Mouse (Mus musculus) hindbrain, embryonic 16.5 days (tissue): ENCODE results near the gene Psmd1. TPM values are rescaled to one million over a fixed set of nuclear protein-coding genes. Genes with fewer than 3 reads are reported as not detected.
A peak's percentile ranks its signal among the peaks of the same experiment; 100 is the strongest.

ENCODE experiments used
- ATAC-seq: fragments of 200-750 bp; cut with Nextera tagmentation; 2 replicates; pipeline ENCODE4 v1.8.0; 2017; ENCODE audit warnings: moderate TSS enrichment, moderate library complexity
- H3K27ac ChIP-seq: fragments of 300-500 bp; sonication (generic); 2 replicates; pipeline ENCODE4 v1.5.1; 2014; ENCODE audit warnings: low read depth, mild to moderate bottlenecking, control low read depth, low read length, moderate library complexity
- H3K27me3 ChIP-seq: fragments of 300-500 bp; sonication (generic); replicated peaks from 2 replicates; pipeline ENCODE4 v1.6.1; 2014; ENCODE audit warnings: low read length; ENCODE audit not compliant: control insufficient read depth, insufficient read depth
- H3K36me3 ChIP-seq: fragments of 300-500 bp; sonication (generic); 2 replicates; pipeline ENCODE4 v1.6.1; 2014; ENCODE audit warnings: mild to moderate bottlenecking, low read length, moderate library complexity, mixed read lengths; ENCODE audit not compliant: control insufficient read depth, insufficient read depth
- H3K4me1 ChIP-seq: fragments of 300-500 bp; sonication (generic); 2 replicates; pipeline ENCODE4 v1.6.1; 2014; ENCODE audit warnings: low read depth, low read length; ENCODE audit not compliant: control insufficient read depth, insufficient read depth
- H3K4me2 ChIP-seq: fragments of 300-500 bp; sonication (generic); 2 replicates; pipeline ENCODE4 v1.6.1; 2014; ENCODE audit warnings: mild to moderate bottlenecking, low read length, control low read depth, moderate library complexity
- H3K4me3 ChIP-seq: fragments of 300-500 bp; sonication (generic); 2 replicates; pipeline ENCODE4 v1.5.1; 2014; ENCODE audit warnings: mild to moderate bottlenecking, low read length, control low read depth, moderate library complexity
- H3K9ac ChIP-seq: fragments of 300-500 bp; sonication (generic); 2 replicates; pipeline ENCODE4 v1.6.1; 2014; ENCODE audit warnings: low read depth, mild to moderate bottlenecking, control low read depth, low read length, moderate library complexity
- H3K9me3 ChIP-seq: fragments of 300-500 bp; sonication (generic); 2 replicates; pipeline ENCODE4 v1.6.1; 2014; ENCODE audit warnings: mild to moderate bottlenecking, low read length, moderate library complexity; ENCODE audit not compliant: control insufficient read depth
- WGBS: fragments of 180-500 bp; shearing (Covaris S2); extraction: QIAGEN DNeasy Blood & Tissue Kit; methylation state at CpG from one replicate; pipeline ENCODE4 v1.1.7; 2014; 5-methylcytosine and 5-hydroxymethylcytosine counted together
- polyA plus RNA-seq: library from polyadenylated mRNA; unstranded; fragments of >200 nt; fragmentation: Nextera tagmentation; extraction: Ambion mirVana; gene quantifications from 2 replicates; pipeline ENCODE4 v1.2.1, GENCODE M21; 2015

The Psmd1 gene
- polyA plus RNA-seq, 1 experiment from 2014 or later: 193 TPM

GRCm38 (mm10) chr1:86150929-86151328, 86.7 kb downstream of the Psmd1 start:
- H3K27ac ChIP-seq: no peak overlapping the region
- no peaks in the 10 kb centered on the region for H3K9me3 ChIP-seq
- no peaks in the 10 kb centered on the region for H3K27me3 ChIP-seq
- no peak overlapping the region for H3K4me3 ChIP-seq
- H3K36me3 ChIP-seq: no peaks in the 10 kb centered on the region
- H3K4me1 ChIP-seq: peaks cover 12% of the 10 kb centered on the region
- H3K4me2 ChIP-seq: no peak overlapping the region
- no peak for ATAC-seq
- WGBS: 91% methylated on average over 6 of the region's 6 CpGs
- H3K9ac ChIP-seq: no peak overlapping the region

- no peaks in the 10 kb centered on the region for H3K27me3 ChIP-seq
- no peak overlapping the region for H3K4me2 ChIP-seq
- H3K4me3 ChIP-seq: no peak overlapping the region
- ATAC-seq: no peak
- H3K4me1 ChIP-seq: peaks cover 12% of the 10 kb centered on the region
- no peaks in the 10 kb centered on the region for H3K36me3 ChIP-seq
- H3K27ac ChIP-seq: no peak overlapping the region
- H3K9me3 ChIP-seq: no peaks in the 10 kb centered on the region
- no peak overlapping the region for H3K9ac ChIP-seq
- WGBS: 89% methylated on average over 7 of the region's 7 CpGs
Observed at GRCm38 (mm10) chr1:86151376-86151775, 87.2 kb downstream of the Psmd1 start.

GRCm38 (mm10) chr1:86152618-86153017, 88.4 kb downstream of the Psmd1 start:
- ATAC-seq: no peak
- Histone ChIP-seq H3K36me3 (no peaks in the 10 kb centered on the region), H3K4me3 (no peak overlapping the region), H3K27ac (no peak overlapping the region), H3K4me1 (peaks cover 12% of the 10 kb centered on the region), H3K9me3 (no peaks in the 10 kb centered on the region), H3K9ac (no peak overlapping the region), H3K27me3 (no peaks in the 10 kb centered on the region), H3K4me2 (no peak overlapping the region)
- WGBS: 87% methylated on average over 1 of the region's 1 CpGs

- Histone ChIP-seq H3K9me3 (no peaks in the 10 kb centered on the region), H3K4me1 (peaks cover 12% of the 10 kb centered on the region), H3K27ac (peak within 1 kb of the TSS; percentile 76), H3K4me3 (peak within 1 kb of the TSS; percentile 80), H3K36me3 (no peaks in the 10 kb centered on the region), H3K4me2 (peak within 1 kb of the TSS; percentile 73), H3K9ac (peak within 1 kb of the TSS; percentile 82), H3K27me3 (no peaks in the 10 kb centered on the region)
- WGBS: 5% methylated on average over 40 of the region's 40 CpGs
- ATAC-seq: peak; percentile 100
Observed at GRCm38 (mm10) chr1:86154133-86154823, 90.1 kb downstream of the Psmd1 start, which contains the start of gene Armc9. TSS of gene Armc9 (plus strand) at chr1:86154780.

GRCm38 (mm10) chr1:86154824-86155164, 90.6 kb downstream of the Psmd1 start:
- no peaks in the 10 kb centered on the region for H3K36me3 ChIP-seq
- H3K4me1 ChIP-seq: peaks cover 12% of the 10 kb centered on the region
- H3K27ac ChIP-seq: peak overlapping the region; percentile 54; the same call in 1 of the 2 replicates
- peak overlapping the region; percentile 80 for H3K4me3 ChIP-seq
- no peaks in the 10 kb centered on the region for H3K9me3 ChIP-seq
- 1% methylated on average over 18 of the region's 18 CpGs for WGBS
- ATAC-seq: no peak
- H3K4me2 ChIP-seq: peak overlapping the region; percentile 73
- H3K9ac ChIP-seq: peak overlapping the region; percentile 82
- H3K27me3 ChIP-seq: no peaks in the 10 kb centered on the region

- H3K9ac ChIP-seq: no peak overlapping the region
- H3K36me3 ChIP-seq: peaks cover 7% of the 10 kb centered on the region; the same call in 1 of the 2 replicates
- H3K27me3 ChIP-seq: no peaks in the 10 kb centered on the region
- no peaks in the 10 kb centered on the region for H3K9me3 ChIP-seq
- 90% methylated on average over 3 of the region's 3 CpGs for whole genome bisulfite sequencing
- H3K4me2 ChIP-seq: no peak overlapping the region
- peaks cover 12% of the 10 kb centered on the region for H3K4me1 ChIP-seq
- no peak overlapping the region for H3K4me3 ChIP-seq
- no peak overlapping the region for H3K27ac ChIP-seq
- ATAC-seq: no peak
Observed at GRCm38 (mm10) chr1:86156075-86156474, 91.9 kb downstream of the Psmd1 start.

- Histone ChIP-seq H3K4me2 (no peak overlapping the region), H3K27ac (no peak overlapping the region), H3K36me3 (peaks cover 9% of the 10 kb centered on the region; the same call in 1 of the 2 replicates), H3K9me3 (no peaks in the 10 kb centered on the region), H3K27me3 (no peaks in the 10 kb centered on the region), H3K4me1 (peaks cover 12% of the 10 kb centered on the region), H3K9ac (no peak overlapping the region), H3K4me3 (no peak overlapping the region)
- ATAC-seq: no peak
- WGBS: 91% methylated on average over 6 of the region's 6 CpGs
Observed at GRCm38 (mm10) chr1:86156595-86156994, 92.4 kb downstream of the Psmd1 start.

- H3K4me1 ChIP-seq: peaks cover 8% of the 10 kb centered on the region
- 95% methylated on average over 6 of the region's 6 CpGs for WGBS
- H3K27me3 ChIP-seq: no peaks in the 10 kb centered on the region
- ATAC-seq: no peak
- no peak overlapping the region for H3K4me2 ChIP-seq
- H3K9me3 ChIP-seq: no peaks in the 10 kb centered on the region
- H3K9ac ChIP-seq: no peak overlapping the region
- H3K4me3 ChIP-seq: no peak overlapping the region
- H3K36me3 ChIP-seq: peaks cover 19% of the 10 kb centered on the region
- H3K27ac ChIP-seq: no peak overlapping the region
Observed at GRCm38 (mm10) chr1:86160059-86160458, 95.9 kb downstream of the Psmd1 start.

GRCm38 (mm10) chr1:86160479-86160878, 96.3 kb downstream of the Psmd1 start:
- Histone ChIP-seq H3K36me3 (peaks cover 23% of the 10 kb centered on the region), H3K4me1 (peaks cover 3% of the 10 kb centered on the region), H3K9me3 (no peaks in the 10 kb centered on the region), H3K4me2 (no peak overlapping the region), H3K27me3 (no peaks in the 10 kb centered on the region), H3K27ac (no peak overlapping the region), H3K9ac (no peak overlapping the region), H3K4me3 (no peak overlapping the region)
- ATAC-seq: no peak
- WGBS: 95% methylated on average over 5 of the region's 5 CpGs
